Mouse (Mus musculus) ES-E14 (cell line): Measurements from ENCODE around the gene Reln. TPM values are rescaled to one million over a fixed set of nuclear protein-coding genes. Genes with fewer than 3 reads are reported as not detected.

Experiments
- DNase-seq: peaks from one replicate; pipeline ENCODE4 v3.0.0-alpha.2; 2013; ENCODE audit warnings: low read depth, low spot score
- H3K27ac ChIP-seq: 2 replicates; pipeline ENCODE4 v1.5.1; 2012; ENCODE audit warnings: low read depth, mild to moderate bottlenecking, low read length, moderate library complexity, mixed read lengths; ENCODE audit not compliant: poor library complexity, insufficient read depth, severe bottlenecking
- H3K36me3 ChIP-seq: 2 replicates; pipeline ENCODE4 v1.6.1; 2012; ENCODE audit warnings: mild to moderate bottlenecking, low read length, moderate library complexity, mixed read lengths; ENCODE audit not compliant: control insufficient read depth, poor library complexity, insufficient read depth, severe bottlenecking
- H3K4me1 ChIP-seq, 2 experiments: fragments of 150-350 bp in 1 of 2; sonication (generic) in 1 of 2; 2 replicates each; pipeline ENCODE4 v1.6.1; 2012; ENCODE audit warnings: low read length in 2 of 2, mild to moderate bottlenecking in 1 of 2, mixed read lengths in 1 of 2; ENCODE audit not compliant: control insufficient read depth in 2 of 2, insufficient read depth in 2 of 2, poor library complexity in 1 of 2
- H3K4me3 ChIP-seq, 2 experiments: fragments of 150-350 bp in 1 of 2; sonication (generic) in 1 of 2; 2 replicates each; pipeline ENCODE4 v1.5.1; 2012; ENCODE audit warnings: low read length in 2 of 2, low read depth in 1 of 2, mild to moderate bottlenecking in 1 of 2, mixed read lengths in 1 of 2; ENCODE audit not compliant: insufficient read depth in 1 of 2, poor library complexity in 1 of 2, severe bottlenecking in 1 of 2
- H3K9ac ChIP-seq: 2 replicates; pipeline ENCODE4 v1.6.1; 2012; ENCODE audit warnings: low read depth, mild to moderate bottlenecking, low read length, mixed read lengths; ENCODE audit not compliant: poor library complexity, insufficient read depth, severe bottlenecking
- H3K9me3 ChIP-seq: fragments of 150-350 bp; sonication (generic); 2 replicates; pipeline ENCODE4 v1.6.1; 2012; ENCODE audit warnings: low read depth, mild to moderate bottlenecking, low read length; ENCODE audit not compliant: control insufficient read depth, insufficient read depth
- CHD2 ChIP-seq: IDR thresholded peaks from 2 replicates; pipeline ENCODE4 v1.6.1; 2014; ENCODE audit warnings: mild to moderate bottlenecking, low read depth, low read length, inconsistent platforms
- HCFC1 ChIP-seq: IDR thresholded peaks from 2 replicates; pipeline ENCODE4 v1.6.1; 2012; ENCODE audit warnings: low read length, inconsistent platforms, borderline replicate concordance; ENCODE audit not compliant: insufficient read depth
- MAFK ChIP-seq: IDR thresholded peaks from 2 replicates; pipeline ENCODE4 v1.6.1; 2014; ENCODE audit warnings: mild to moderate bottlenecking, low read depth, low read length, inconsistent platforms; ENCODE audit not compliant: insufficient read depth
- ZC3H11A ChIP-seq: IDR thresholded peaks from 2 replicates; pipeline ENCODE4 v1.6.1; 2012; ENCODE audit warnings: low read depth, mild to moderate bottlenecking, inconsistent platforms, low read length, borderline replicate concordance
- ZNF384 ChIP-seq: IDR thresholded peaks from 2 replicates; pipeline ENCODE4 v1.6.1; 2012; ENCODE audit warnings: low read depth, low read length, inconsistent platforms
- in situ Hi-C, 2 experiments: fragments of 600-800 bp; cut with MboI; formaldehyde crosslinking; loops; one replicate each; pipeline ENCODE4 v1.15.1; 2025; ENCODE audit warnings: low sequenced_read_pairs in 2 of 2, inconsistent platforms in 1 of 2; ENCODE audit not compliant: unreplicated experiment in 2 of 2
- total RNA-seq: library from RNA; depleted of rRNA; stranded (reverse); fragments of 300-350 nt; gene quantifications from 2 replicates; pipeline ENCODE4 v1.2.3, GENCODE M21; 2012

Gene Reln
- total RNA-seq, 1 experiment = 2.1 TPM

- in situ Hi-C loops = no loop called here
- Histone ChIP-seq H3K36me3 (no peaks in the 10 kb centered on the region), H3K4me3 (no peak overlapping the region), H3K9ac (no peak overlapping the region), H3K4me1 (no peaks in the 10 kb centered on the region), H3K9me3 (no peaks in the 10 kb centered on the region), H3K27ac (no peak overlapping the region)
- DNase-seq = no peak
- TF ChIP-seq ZNF384 = no peak
- no peak for TF ChIP-seq ZC3H11A
- no peak for TF ChIP-seq MAFK
- TF ChIP-seq HCFC1 = no peak
- TF ChIP-seq CHD2 = no peak
These were observed 311.5 kb downstream of the Reln start for GRCm38 (mm10) chr5:22033039-22033438.

- TF ChIP-seq HCFC1 (no peak), CHD2 (no peak), ZC3H11A (no peak), MAFK (no peak), ZNF384 (no peak)
- no peak overlapping the region for H3K4me3 ChIP-seq
- H3K9ac ChIP-seq = no peak overlapping the region
- no peaks in the 10 kb centered on the region for H3K9me3 ChIP-seq
- DNase-seq = no peak
- in situ Hi-C loops = no loop called here
- no peak overlapping the region for H3K27ac ChIP-seq
- no peaks in the 10 kb centered on the region for H3K4me1 ChIP-seq
- H3K36me3 ChIP-seq = no peaks in the 10 kb centered on the region
These were observed 312.8 kb downstream of the Reln start for GRCm38 (mm10) chr5:22031653-22032052.

GRCm38 (mm10) chr5:22028379-22028778 lies 316.1 kb downstream of the Reln start:
- H3K4me1 ChIP-seq = no peaks in the 10 kb centered on the region
- H3K36me3 ChIP-seq = no peaks in the 10 kb centered on the region
- H3K9ac ChIP-seq = no peak overlapping the region
- H3K4me3 ChIP-seq = no peak overlapping the region
- no peak overlapping the region for H3K27ac ChIP-seq
- in situ Hi-C loops = no loop called here
- H3K9me3 ChIP-seq = no peaks in the 10 kb centered on the region
- DNase-seq = no peak
- TF ChIP-seq HCFC1 (no peak), ZC3H11A (no peak), CHD2 (no peak), ZNF384 (no peak), MAFK (no peak)

- no peaks in the 10 kb centered on the region for H3K4me1 ChIP-seq
- no peak overlapping the region for H3K4me3 ChIP-seq
- H3K27ac ChIP-seq = no peak overlapping the region
- no peak for DNase-seq
- no peaks in the 10 kb centered on the region for H3K36me3 ChIP-seq
- no peak overlapping the region for H3K9ac ChIP-seq
- TF ChIP-seq CHD2 = no peak
- no peak for TF ChIP-seq MAFK
- no peak for TF ChIP-seq ZNF384
- no peak for TF ChIP-seq ZC3H11A
- TF ChIP-seq HCFC1 = no peak
- H3K9me3 ChIP-seq = no peaks in the 10 kb centered on the region
- in situ Hi-C loops = no loop called here
These were observed 317.1 kb downstream of the Reln start for GRCm38 (mm10) chr5:22027240-22027875.

DNA sequence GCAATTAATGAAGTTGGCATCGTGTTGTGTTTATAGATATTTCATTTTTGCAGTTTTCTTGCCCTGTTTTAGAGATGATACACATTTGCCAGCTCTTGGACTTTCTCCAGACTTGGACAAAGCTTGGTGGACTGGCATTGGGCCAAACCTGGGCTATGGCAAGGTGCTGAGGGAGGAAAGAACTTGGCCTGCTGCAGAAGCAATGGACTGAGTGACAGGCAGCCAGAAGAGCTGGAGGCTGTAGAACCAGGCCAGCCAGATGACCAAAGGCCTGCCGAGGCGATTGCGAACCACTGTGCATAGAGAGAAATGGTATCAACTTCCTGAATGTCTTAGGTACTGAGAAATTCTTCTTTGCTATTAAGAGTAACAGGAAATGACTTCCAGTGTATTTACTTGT lies 318.8 kb downstream of the Reln start:
- TF ChIP-seq CHD2 = no peak
- H3K9ac ChIP-seq = no peak overlapping the region
- no peak for DNase-seq
- in situ Hi-C loops = no loop called here
- no peak overlapping the region for H3K27ac ChIP-seq
- H3K9me3 ChIP-seq = no peaks in the 10 kb centered on the region
- no peaks in the 10 kb centered on the region for H3K36me3 ChIP-seq
- no peak overlapping the region for H3K4me3 ChIP-seq
- H3K4me1 ChIP-seq = no peaks in the 10 kb centered on the region
